Mouse (Mus musculus): ENCODE data around the gene Cdk16.

- TF ChIP-seq POLR2A (IDR thresholded peaks at IDR 0.05; ENCODE audit: insufficient read length, low read depth) = peak; percentile 84
- no peak for TF ChIP-seq TCF12 (IDR thresholded peaks at IDR 0.05; ENCODE audit: insufficient read depth, poor library complexity, severe bottlenecking)
Observed at GRCm38 (mm10) chrX:20662716-20663443, 24.9 kb upstream of the Cdk16 start.
